Comparison of ENCODE assay signal across 9 mouse cellular contexts in genomic region chr6:126034403-126034724, GRCm38 (mm10).
DNase-seq lines count a peak whose midpoint lies in the region; ATAC-seq lines count a peak whose summit lies in the region.
"Had no signal": no experiment of that assay in that cellular context is flagged by ENCODE, and none has a peak within 500 bp of the region (broad histone marks: within the 10 kb centered on the region; RNA-seq: fewer than 3 reads in every experiment).

No protein-coding gene starts in this region.

- peak overlapping the region; percentile 21 for H3K4me2 ChIP-seq in lung, embryonic 15.5 days
- no peak overlapping the region for H3K4me2 ChIP-seq in hindbrain, embryonic 12.5 days (replicated peaks)
- no peak overlapping the region for H3K4me2 ChIP-seq in midbrain, embryonic 16.5 days (ENCODE audit: low read length)
- H3K4me2 ChIP-seq: liver, embryonic 13.5 days had no signal

- no peaks in the 10 kb centered on the region for H3K27me3 ChIP-seq in heart, embryonic 10.5 days (ENCODE audit: insufficient read depth, poor library complexity, severe bottlenecking)
- no peaks in the 10 kb centered on the region for H3K27me3 ChIP-seq in lung, embryonic 15.5 days
- no peaks in the 10 kb centered on the region for H3K27me3 ChIP-seq in hindbrain, embryonic 12.5 days
- H3K27me3 ChIP-seq in midbrain, embryonic 16.5 days (ENCODE audit: control insufficient read depth, insufficient read depth, low read depth, low read length) = no peaks in the 10 kb centered on the region
- H3K27me3 ChIP-seq: liver, embryonic 13.5 days had no signal

- H3K9me3 ChIP-seq in heart, embryonic 10.5 days = no peaks in the 10 kb centered on the region
- no peaks in the 10 kb centered on the region for H3K9me3 ChIP-seq in lung, embryonic 15.5 days
- no peaks in the 10 kb centered on the region for H3K9me3 ChIP-seq in hindbrain, embryonic 12.5 days (replicated peaks)
- H3K9me3 ChIP-seq in midbrain, embryonic 16.5 days (replicated peaks; ENCODE audit: control insufficient read depth, low read length, poor library complexity, severe bottlenecking) = no peaks in the 10 kb centered on the region
- H3K9me3 ChIP-seq: liver, embryonic 13.5 days had no signal

- H3K9ac ChIP-seq in lung, embryonic 15.5 days = no peak overlapping the region
- H3K9ac ChIP-seq in hindbrain, embryonic 12.5 days = no peak overlapping the region
- H3K9ac ChIP-seq in midbrain, embryonic 16.5 days (ENCODE audit: low read depth, low read length) = no peak overlapping the region
- H3K9ac ChIP-seq: liver, embryonic 13.5 days had no signal

- H3K4me1 ChIP-seq in heart, embryonic 10.5 days = peaks cover 21% of the 10 kb centered on the region
- H3K4me1 ChIP-seq in lung, embryonic 15.5 days = peaks cover 9% of the 10 kb centered on the region; the same call in 1 of the 2 replicates
- peaks cover 7% of the 10 kb centered on the region for H3K4me1 ChIP-seq in hindbrain, embryonic 12.5 days
- peaks cover 8% of the 10 kb centered on the region; the same call in 1 of the 2 replicates for H3K4me1 ChIP-seq in midbrain, embryonic 16.5 days (ENCODE audit: control insufficient read depth, insufficient read depth, low read length)

- H3K36me3 ChIP-seq in heart, embryonic 10.5 days = no peaks in the 10 kb centered on the region
- H3K36me3 ChIP-seq in lung, embryonic 15.5 days = no peaks in the 10 kb centered on the region
- no peaks in the 10 kb centered on the region for H3K36me3 ChIP-seq in hindbrain, embryonic 12.5 days
- H3K36me3 ChIP-seq in midbrain, embryonic 16.5 days (ENCODE audit: control insufficient read depth, insufficient read depth, low read length) = no peaks in the 10 kb centered on the region
- H3K36me3 ChIP-seq: liver, embryonic 13.5 days had no signal

- ATAC-seq in lung, embryonic 15.5 days (ENCODE audit: borderline replicate concordance, extremely low read depth, low FRiP score, low TSS enrichment) = peak; percentile 80; the same call in 1 of the 2 replicates
- ATAC-seq in hindbrain, embryonic 12.5 days (ENCODE audit: low FRiP score) = peak; percentile 71; the same call in 1 of the 2 replicates
- peak; percentile 51; the same call in 1 of the 2 replicates for ATAC-seq in midbrain, embryonic 16.5 days

- WGBS in heart, embryonic 10.5 days = 40% methylated on average over 2 of the region's 2 CpGs
- WGBS in lung, embryonic 15.5 days = 23% methylated on average over 2 of the region's 2 CpGs
- 29% methylated on average over 2 of the region's 2 CpGs for WGBS in hindbrain, embryonic 12.5 days
- 45% methylated on average over 2 of the region's 2 CpGs for WGBS in midbrain, embryonic 16.5 days

- peak overlapping the region; percentile 38; the same call in 1 of the 2 replicates for H3K27ac ChIP-seq in heart, embryonic 10.5 days
- 0 out of 2 replicates have a peak overlapping the region, but pooled peaks have one; percentile 1 for H3K27ac ChIP-seq in lung, embryonic 15.5 days
- H3K27ac ChIP-seq in hindbrain, embryonic 12.5 days = no peak overlapping the region
- H3K27ac ChIP-seq in midbrain, embryonic 16.5 days (ENCODE audit: low read length) = no peak overlapping the region
- H3K27ac ChIP-seq: liver, embryonic 13.5 days had no signal

- DNase-seq in heart, embryonic 10.5 days (ENCODE audit: low spot score) = no peak
- no peak for DNase-seq in heart, postnatal 14 days
- DNase-seq in lung, postnatal 4 days = no peak
- DNase-seq in cerebellum, adult 8-10 months = no peak
- no peak for DNase-seq in adrenal gland, postnatal 36 days
- DNase-seq: liver, embryonic 13.5 days had no signal

- H3K4me3 ChIP-seq in heart, embryonic 10.5 days = no peak overlapping the region
- no peak overlapping the region for H3K4me3 ChIP-seq in lung, embryonic 15.5 days
- H3K4me3 ChIP-seq in hindbrain, embryonic 12.5 days = no peak overlapping the region
- H3K4me3 ChIP-seq in midbrain, embryonic 16.5 days (ENCODE audit: low read depth, low read length) = no peak overlapping the region
- H3K4me3 ChIP-seq: liver, embryonic 13.5 days had no signal

- intact Hi-C loops in heart, postnatal 14 days (cut with DNase I) = no loop called here

Comparison
In these comparisons a context has a peak if more than half of its experiments do, and no peak if none do; other contexts are left out.
1. H3K27ac ChIP-seq: peak in heart, embryonic 10.5 days (single experiment) and lung, embryonic 15.5 days (single experiment); none in hindbrain, embryonic 12.5 days (single experiment) and midbrain, embryonic 16.5 days (single experiment).
2. Peak in every context shown above with its lines, with median percentiles within 50 percentile points of each other: ATAC-seq.